Mouse (Mus musculus) neural tube, embryonic 14.5 days (tissue): ENCODE measurements around the gene Rabgap1l. TPM values are rescaled to one million over a fixed set of nuclear protein-coding genes. Genes with fewer than 3 reads are reported as not detected.

Experiments
- ATAC-seq: fragments of 200-750 bp; cut with Nextera tagmentation; 2 replicates; pipeline ENCODE4 v1.8.0; 2017; ENCODE audit warnings: low read depth, mild to moderate bottlenecking, moderate TSS enrichment, moderate library complexity
- H3K27ac ChIP-seq: fragments of 300-500 bp; sonication (generic); 2 replicates; pipeline ENCODE4 v1.5.1; 2014; ENCODE audit warnings: low read depth, mild to moderate bottlenecking, control low read depth, low read length, moderate library complexity, mixed read lengths
- H3K27me3 ChIP-seq: fragments of 300-500 bp; sonication (generic); 2 replicates; pipeline ENCODE4 v1.6.1; 2014; ENCODE audit warnings: low read length; ENCODE audit not compliant: control insufficient read depth, insufficient read depth
- H3K36me3 ChIP-seq: fragments of 300-500 bp; sonication (generic); 2 replicates; pipeline ENCODE4 v1.6.1; 2014; ENCODE audit warnings: low read length, mixed read lengths; ENCODE audit not compliant: control insufficient read depth, insufficient read depth
- H3K4me1 ChIP-seq: fragments of 300-500 bp; sonication (generic); 2 replicates; pipeline ENCODE4 v1.6.1; 2014; ENCODE audit warnings: low read length; ENCODE audit not compliant: control insufficient read depth, insufficient read depth
- H3K4me2 ChIP-seq: fragments of 300-500 bp; sonication (generic); 2 replicates; pipeline ENCODE4 v1.6.1; 2014; ENCODE audit warnings: mild to moderate bottlenecking, low read depth, low read length, control low read depth
- H3K4me3 ChIP-seq: fragments of 300-500 bp; sonication (generic); 2 replicates; pipeline ENCODE4 v1.5.1; 2014; ENCODE audit warnings: low read depth, low read length, control low read depth, mixed read lengths
- H3K9ac ChIP-seq: fragments of 300-500 bp; sonication (generic); replicated peaks from 2 replicates; pipeline ENCODE4 v1.6.1; 2014; ENCODE audit warnings: low read depth, mild to moderate bottlenecking, control low read depth, low read length, mixed read lengths
- H3K9me3 ChIP-seq: fragments of 300-500 bp; sonication (generic); 2 replicates; pipeline ENCODE4 v1.6.1; 2016; ENCODE audit warnings: low read length; ENCODE audit not compliant: control insufficient read depth
- WGBS: fragments of 180-500 bp; shearing (Covaris S2); extraction: QIAGEN DNeasy Blood & Tissue Kit; methylation state at CpG from one replicate; pipeline ENCODE4 v1.1.7; 2014; 5-methylcytosine and 5-hydroxymethylcytosine counted together
- polyA plus RNA-seq: library from polyadenylated mRNA; unstranded; fragments of >200 nt; fragmentation: Nextera tagmentation; extraction: Ambion mirVana; gene quantifications from 2 replicates; pipeline ENCODE4 v1.2.1, GENCODE M21; 2014

The Rabgap1l gene
- polyA plus RNA-seq, 1 experiment from 2014 or later = 61.3 TPM

DNA sequence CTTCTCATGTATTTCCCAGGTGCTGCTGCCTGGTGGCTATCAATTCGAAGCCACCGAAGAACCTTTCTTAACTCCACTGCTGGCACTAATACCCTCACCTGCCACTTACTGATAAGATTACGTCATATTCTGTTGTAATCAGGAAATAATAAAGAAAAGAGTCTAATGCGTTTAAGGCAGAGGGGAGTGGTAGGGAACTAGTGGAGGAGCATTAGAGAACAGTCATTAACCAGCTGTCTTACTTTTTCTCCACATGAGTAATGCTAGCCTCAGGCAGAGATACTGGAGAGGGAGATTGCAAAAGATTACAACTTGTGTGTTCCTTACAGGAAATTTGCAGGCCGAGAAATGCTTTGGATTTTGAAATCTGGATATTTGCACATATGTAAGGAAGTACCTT, 530.0 kb downstream of the Rabgap1l start:
- Histone ChIP-seq H3K9ac (no peak overlapping the region), H3K27me3 (no peaks in the 10 kb centered on the region), H3K4me2 (no peak overlapping the region), H3K36me3 (no peaks in the 10 kb centered on the region), H3K4me1 (peaks cover 3% of the 10 kb centered on the region; the same call in 1 of the 2 replicates), H3K9me3 (no peaks in the 10 kb centered on the region), H3K27ac (no peak overlapping the region), H3K4me3 (no peak overlapping the region)
- ATAC-seq = no peak
- WGBS = 84% methylated on average over 5 of the region's 5 CpGs

DNA sequence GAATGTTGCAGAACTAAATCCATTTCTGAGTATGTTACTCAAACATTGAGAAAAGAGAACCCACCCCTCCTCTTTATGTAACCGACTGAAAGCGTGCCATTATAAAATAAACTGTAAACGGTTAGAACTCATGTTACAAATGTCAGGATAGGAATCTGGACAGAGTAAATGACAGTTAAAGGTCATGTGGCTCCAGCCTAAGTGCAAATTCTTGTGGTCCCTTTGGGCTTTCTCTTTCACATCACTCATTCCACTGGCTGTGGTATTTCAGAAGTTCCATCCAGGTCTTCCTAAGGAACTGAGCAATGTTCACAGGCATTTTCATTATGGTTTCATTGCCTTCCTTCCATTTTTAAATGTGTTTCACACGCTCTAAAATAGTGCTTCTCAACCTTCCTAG, 530.6 kb downstream of the Rabgap1l start:
- Histone ChIP-seq H3K36me3 (no peaks in the 10 kb centered on the region), H3K4me3 (no peak overlapping the region), H3K4me1 (peaks cover 3% of the 10 kb centered on the region; the same call in 1 of the 2 replicates), H3K27ac (no peak overlapping the region), H3K9ac (no peak overlapping the region), H3K9me3 (no peaks in the 10 kb centered on the region), H3K27me3 (no peaks in the 10 kb centered on the region), H3K4me2 (no peak overlapping the region)
- no peak for ATAC-seq
- 83% methylated on average over 4 of the region's 4 CpGs for WGBS

DNA sequence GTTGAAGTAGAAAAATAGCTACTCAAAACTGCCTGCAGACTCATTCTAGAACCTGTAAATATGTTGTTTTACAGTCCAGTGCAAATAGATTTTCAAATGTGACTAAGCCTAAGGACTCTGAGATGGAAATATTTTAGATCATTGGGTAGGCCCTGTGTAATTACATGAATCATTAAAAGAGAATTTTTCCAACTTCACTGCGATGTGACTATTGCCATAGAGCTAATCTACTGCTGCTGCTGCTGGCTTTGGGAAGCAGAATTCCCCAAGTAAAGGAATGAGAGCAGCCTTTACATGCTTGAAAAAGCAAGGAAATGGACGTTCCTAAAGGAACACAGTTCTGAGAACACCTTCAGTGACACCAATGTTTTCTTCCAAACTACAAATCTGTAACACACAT, 531.2 kb downstream of the Rabgap1l start:
- Histone ChIP-seq H3K27ac (no peak overlapping the region), H3K4me2 (no peak overlapping the region), H3K4me1 (peaks cover 3% of the 10 kb centered on the region; the same call in 1 of the 2 replicates), H3K4me3 (no peak overlapping the region), H3K9me3 (no peaks in the 10 kb centered on the region), H3K27me3 (no peaks in the 10 kb centered on the region), H3K36me3 (no peaks in the 10 kb centered on the region), H3K9ac (no peak overlapping the region)
- WGBS = 66% methylated on average over 2 of the region's 2 CpGs
- no peak for ATAC-seq

DNA sequence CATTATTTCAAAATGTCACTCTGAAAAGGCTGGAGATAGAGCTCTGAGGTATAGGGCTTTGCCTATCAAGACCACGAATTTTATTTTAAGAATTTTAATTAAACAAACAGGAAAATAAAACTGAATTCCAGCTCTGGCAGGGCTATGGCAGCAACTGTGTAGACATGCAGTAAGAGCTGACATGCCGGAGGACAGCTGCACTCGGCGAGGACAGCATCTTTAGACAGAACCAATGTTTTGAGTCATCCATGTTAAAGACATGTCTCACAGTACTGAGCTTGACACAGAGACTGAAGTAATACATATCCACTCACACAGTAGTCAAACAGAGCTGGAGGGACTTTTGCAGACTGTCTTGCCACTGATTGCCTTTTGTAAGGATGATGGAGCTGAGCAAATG, 532.4 kb downstream of the Rabgap1l start:
- WGBS = 88% methylated on average over 4 of the region's 4 CpGs
- H3K4me1 ChIP-seq = peaks cover 3% of the 10 kb centered on the region; the same call in 1 of the 2 replicates
- 0 out of 2 replicates have a peak, but pooled peaks have one; percentile 16 for ATAC-seq
- H3K27ac ChIP-seq = peak overlapping the region; percentile 29; the same call in 1 of the 2 replicates
- no peaks in the 10 kb centered on the region for H3K36me3 ChIP-seq
- no peaks in the 10 kb centered on the region for H3K9me3 ChIP-seq
- H3K9ac ChIP-seq = no peak overlapping the region
- H3K27me3 ChIP-seq = no peaks in the 10 kb centered on the region
- H3K4me2 ChIP-seq = no peak overlapping the region
- no peak overlapping the region for H3K4me3 ChIP-seq

DNA sequence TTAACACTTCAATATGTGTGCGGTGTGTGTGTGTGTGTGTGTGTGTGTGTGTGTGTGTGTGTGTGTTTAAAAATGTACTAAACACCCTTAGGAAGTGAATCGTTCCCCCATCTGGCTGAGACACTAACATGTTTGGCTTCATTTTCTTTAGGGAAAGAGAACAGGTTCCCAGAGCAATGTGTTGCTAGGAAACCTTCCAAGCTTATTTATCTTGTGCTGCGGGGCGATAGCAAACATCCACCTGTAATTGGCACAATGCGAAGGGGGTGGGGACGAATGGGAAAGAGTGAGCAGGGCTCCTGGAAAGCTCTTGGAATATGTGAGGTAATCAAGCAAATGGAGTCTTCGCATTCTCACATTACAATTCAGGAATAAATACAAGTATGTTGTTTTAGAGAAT, 533.1 kb downstream of the Rabgap1l start:
- H3K4me2 ChIP-seq = no peak overlapping the region
- no peak overlapping the region for H3K27ac ChIP-seq
- no peak overlapping the region for H3K9ac ChIP-seq
- H3K9me3 ChIP-seq = no peaks in the 10 kb centered on the region
- H3K4me1 ChIP-seq = peaks cover 3% of the 10 kb centered on the region; the same call in 1 of the 2 replicates
- no peaks in the 10 kb centered on the region for H3K27me3 ChIP-seq
- H3K36me3 ChIP-seq = no peaks in the 10 kb centered on the region
- H3K4me3 ChIP-seq = no peak overlapping the region
- 33% methylated on average over 7 of the region's 7 CpGs for WGBS
- ATAC-seq = peak; percentile 87

DNA sequence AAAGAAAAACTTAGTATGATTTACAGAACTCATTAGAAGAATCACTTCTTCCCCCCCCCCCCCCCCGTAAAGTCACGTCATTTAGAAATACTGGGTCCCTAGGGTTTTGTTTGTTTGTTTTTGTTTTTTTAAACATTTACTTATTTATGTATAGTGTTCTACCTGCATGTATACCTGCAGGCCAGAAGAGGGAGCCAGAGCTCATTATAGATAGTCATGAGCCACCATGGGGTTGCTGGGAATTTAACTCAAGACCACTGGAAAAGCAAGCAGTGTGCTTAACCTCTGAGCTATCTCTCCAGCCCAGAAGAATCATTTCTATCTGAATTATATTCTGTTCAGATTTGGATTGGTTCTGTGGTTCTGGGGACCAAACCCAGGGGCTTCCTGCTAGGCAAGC, 539.9 kb downstream of the Rabgap1l start:
- Histone ChIP-seq H3K9ac (no peak overlapping the region), H3K27ac (no peak overlapping the region), H3K9me3 (no peaks in the 10 kb centered on the region), H3K27me3 (no peaks in the 10 kb centered on the region), H3K4me3 (no peak overlapping the region), H3K36me3 (peaks cover 3% of the 10 kb centered on the region; the same call in 1 of the 2 replicates), H3K4me1 (no peaks in the 10 kb centered on the region), H3K4me2 (no peak overlapping the region)
- 92% methylated on average over 2 of the region's 2 CpGs for whole genome bisulfite sequencing
- no peak for ATAC-seq

DNA sequence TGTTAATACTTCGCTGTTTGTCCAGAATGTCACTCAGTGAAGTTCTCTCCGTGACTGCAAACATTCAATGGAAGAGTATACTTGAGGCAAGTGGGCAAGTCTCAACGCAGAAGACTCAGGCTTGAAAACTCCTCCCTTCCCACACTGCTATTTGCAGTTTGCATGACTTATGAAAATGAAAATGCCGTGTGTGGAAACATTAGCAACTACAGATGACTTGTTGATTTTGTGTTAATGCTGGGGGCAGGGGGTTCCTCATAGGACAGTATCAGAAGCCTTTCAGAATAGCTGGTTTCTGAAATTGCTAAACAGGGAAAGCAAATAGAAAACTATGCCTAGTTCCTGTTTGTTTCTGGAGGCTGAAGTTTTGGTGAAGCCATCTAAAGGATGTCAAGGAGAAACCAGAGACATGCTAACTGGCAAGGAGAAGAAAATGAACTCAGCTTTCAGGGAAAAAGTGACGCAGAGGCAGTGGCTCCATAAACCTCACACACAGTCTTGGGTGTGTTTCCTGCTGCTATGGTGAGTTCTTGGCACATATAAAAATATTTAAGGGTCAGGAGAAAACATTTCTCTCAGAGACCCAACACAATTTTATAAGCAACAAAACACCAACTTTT, 541.5 kb downstream of the Rabgap1l start:
- Histone ChIP-seq H3K4me1 (no peaks in the 10 kb centered on the region), H3K9ac (no peak overlapping the region), H3K27ac (no peak overlapping the region), H3K9me3 (no peaks in the 10 kb centered on the region), H3K27me3 (no peaks in the 10 kb centered on the region), H3K36me3 (peaks cover 3% of the 10 kb centered on the region; the same call in 1 of the 2 replicates), H3K4me2 (no peak overlapping the region), H3K4me3 (no peak overlapping the region)
- 81% methylated on average over 5 of the region's 5 CpGs for WGBS
- no peak for ATAC-seq

DNA sequence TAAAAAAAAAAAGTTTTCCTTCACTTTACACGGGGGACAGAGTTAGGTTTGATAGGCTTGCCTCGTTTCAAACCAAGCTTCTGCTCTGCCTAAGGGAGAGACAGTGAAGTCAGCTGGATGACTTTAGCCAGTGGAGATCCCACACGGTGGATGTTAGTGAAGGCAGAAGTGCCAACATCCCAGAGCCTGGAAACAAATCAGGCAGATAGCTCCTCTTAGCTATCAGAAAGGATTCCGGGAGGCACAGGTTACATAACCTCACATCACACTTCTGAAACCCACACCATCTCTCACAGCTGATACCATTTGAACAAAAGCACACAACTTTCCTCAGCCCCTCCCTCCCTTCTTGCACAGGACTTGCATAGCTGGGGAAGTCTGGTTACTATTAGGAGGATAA, 542.2 kb downstream of the Rabgap1l start:
- Histone ChIP-seq H3K9ac (no peak overlapping the region), H3K4me3 (no peak overlapping the region), H3K4me1 (no peaks in the 10 kb centered on the region), H3K9me3 (no peaks in the 10 kb centered on the region), H3K27ac (no peak overlapping the region), H3K36me3 (peaks cover 3% of the 10 kb centered on the region; the same call in 1 of the 2 replicates), H3K27me3 (no peaks in the 10 kb centered on the region), H3K4me2 (no peak overlapping the region)
- no peak for ATAC-seq
- WGBS = 73% methylated on average over 4 of the region's 4 CpGs

DNA sequence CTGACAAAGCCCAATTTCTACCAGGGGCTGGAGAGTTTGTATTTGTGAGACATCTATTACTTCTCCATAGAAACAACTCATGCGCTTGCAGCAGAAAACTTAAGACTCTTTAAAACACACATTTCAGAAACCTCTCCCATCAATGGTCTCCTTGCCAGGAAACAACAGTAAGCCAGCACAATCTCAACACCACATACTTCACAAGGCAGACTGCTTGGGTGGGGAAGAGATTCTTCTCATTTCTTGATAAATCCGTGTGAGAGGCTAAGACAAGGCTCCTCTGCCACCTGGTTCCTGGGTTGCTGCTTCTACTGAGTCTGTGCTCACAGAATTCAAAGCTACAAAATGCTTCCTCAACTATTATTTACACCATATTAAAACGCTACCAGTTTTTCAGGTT, 543.2 kb downstream of the Rabgap1l start:
- H3K27me3 ChIP-seq = no peaks in the 10 kb centered on the region

More for the DNA sequence above, 543.2 kb downstream of the Rabgap1l start:
- WGBS = 82% methylated on average over 3 of the region's 3 CpGs
- H3K36me3 ChIP-seq = peaks cover 3% of the 10 kb centered on the region; the same call in 1 of the 2 replicates
- ATAC-seq = no peak
- no peaks in the 10 kb centered on the region for H3K4me1 ChIP-seq
- no peak overlapping the region for H3K27ac ChIP-seq
- H3K4me2 ChIP-seq = no peak overlapping the region
- H3K9me3 ChIP-seq = no peaks in the 10 kb centered on the region
- H3K4me3 ChIP-seq = no peak overlapping the region
- no peak overlapping the region for H3K9ac ChIP-seq
